Mouse (Mus musculus) liver, embryonic 14.5 days (tissue): ENCODE measurements at regions not wholly inside any gene's neighbourhood (a gene's known extent, or its start where the extent isn't known, plus 50 kb on each side); places are given as distances from the start of the nearest gene placed in this dataset.

Experiments used
- CTCF ChIP-seq: IDR thresholded peaks from 2 replicates; pipeline ENCODE4 v1.5.1; 2016; ENCODE audit warnings: antibody characterized with exemption, low read depth, control low read depth
- EP300 ChIP-seq: IDR thresholded peaks from 2 replicates; pipeline ENCODE4 v1.6.1; 2016; ENCODE audit warnings: antibody characterized with exemption, low read depth

- TF ChIP-seq EP300 (no peak), CTCF (no peak)
Observed at GRCm38 (mm10) chr12:118549071-118549470, 247.8 kb upstream of the Sp4 start.
